Mouse (Mus musculus): ENCODE data around the gene Ccnt1. TPM values are rescaled to one million over a fixed set of nuclear protein-coding genes. Genes with fewer than 3 reads are reported as not detected.
"Not testable (repeated sequence)": the region's sequence is repeated elsewhere in the genome, so short reads cannot be mapped to it uniquely, and the experiment has no call there.

Gene Ccnt1
- polyA plus RNA-seq, 1 experiment = 9.4 TPM

DNA sequence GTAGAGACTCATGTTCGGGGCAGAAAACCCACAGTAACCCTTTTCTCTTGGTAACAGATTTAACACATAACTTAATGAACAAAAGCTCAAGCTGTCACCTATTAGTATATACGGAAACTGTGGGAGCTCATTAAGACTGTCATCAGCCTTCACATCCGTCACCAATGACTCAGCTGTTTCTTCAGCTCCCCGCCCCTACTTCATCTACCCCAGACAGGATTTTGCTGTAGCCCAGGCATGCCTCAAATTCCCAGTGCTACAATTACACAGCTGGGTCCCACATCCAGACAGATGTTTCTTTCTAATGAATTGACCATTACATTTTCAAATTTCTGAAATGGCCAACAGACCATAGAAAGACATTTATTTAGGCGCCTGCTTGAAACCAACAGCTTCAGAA, 44.7 kb downstream of the Ccnt1 start:
- Histone ChIP-seq H3K27me3 (ENCODE audit: control insufficient read depth, insufficient read depth, low read length) (no peaks in the 10 kb centered on the region), H3K27ac (ENCODE audit: insufficient read depth, low read length) (no peak overlapping the region), H3K4me1 (ENCODE audit: control insufficient read depth, insufficient read depth, insufficient read length) (no peaks in the 10 kb centered on the region), H3K4me3 (ENCODE audit: extremely low read depth, insufficient read depth, insufficient read length) (no peak overlapping the region), H3K36me3 (ENCODE audit: control insufficient read depth, insufficient read depth, low read length) (peaks cover 60% of the 10 kb centered on the region)
- WGBS = 80% methylated on average over 5 of the region's 5 CpGs
- TF ChIP-seq POLR2A (IDR thresholded peaks at IDR 0.05; ENCODE audit: low read depth, low read length) (no peak), CTCF (IDR thresholded peaks at IDR 0.05; ENCODE audit: extremely low read depth, insufficient read depth, insufficient read length, insufficient replicate concordance) (no peak)
- no peak for DNase-seq (ENCODE audit: low read depth in 1 of 2, low spot score in 2 of 2)

DNA sequence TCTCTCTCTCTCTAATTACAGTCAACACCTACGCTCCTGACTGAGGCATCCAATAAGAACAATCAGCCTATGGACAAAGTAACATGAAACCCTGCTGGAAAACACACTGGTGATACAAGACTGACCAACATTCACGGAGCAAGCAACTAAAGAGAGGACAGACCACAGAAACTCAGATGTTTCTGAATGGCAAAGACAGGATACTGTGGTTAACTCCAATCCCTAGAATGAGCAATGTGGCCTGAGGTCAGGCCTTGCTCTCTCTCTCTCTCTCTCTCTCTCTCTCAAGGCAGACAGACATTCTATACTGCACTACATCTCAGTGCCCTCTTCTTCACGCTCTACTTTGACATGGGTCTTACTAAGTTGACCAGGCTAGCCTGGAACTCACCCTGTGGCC, 49.5 kb downstream of the Ccnt1 start:
- no peaks in the 10 kb centered on the region for H3K4me1 ChIP-seq (ENCODE audit: control insufficient read depth, insufficient read depth, insufficient read length)
- H3K27me3 ChIP-seq (ENCODE audit: control insufficient read depth, insufficient read depth, low read length) = no peaks in the 10 kb centered on the region
- WGBS = 69% methylated on average over 3 of the region's 3 CpGs
- no peak for TF ChIP-seq POLR2A (IDR thresholded peaks at IDR 0.05; ENCODE audit: low read depth, low read length)
- no peak for TF ChIP-seq CTCF (IDR thresholded peaks at IDR 0.05; ENCODE audit: extremely low read depth, insufficient read depth, insufficient read length, insufficient replicate concordance)
- peaks cover 44% of the 10 kb centered on the region for H3K36me3 ChIP-seq (ENCODE audit: control insufficient read depth, insufficient read depth, low read length)
- H3K27ac ChIP-seq (ENCODE audit: insufficient read depth, low read length) = no peak overlapping the region
- DNase-seq (ENCODE audit: low read depth in 1 of 2, low spot score in 2 of 2) = no peak
- no peak overlapping the region for H3K4me3 ChIP-seq (ENCODE audit: extremely low read depth, insufficient read depth, insufficient read length)

DNA sequence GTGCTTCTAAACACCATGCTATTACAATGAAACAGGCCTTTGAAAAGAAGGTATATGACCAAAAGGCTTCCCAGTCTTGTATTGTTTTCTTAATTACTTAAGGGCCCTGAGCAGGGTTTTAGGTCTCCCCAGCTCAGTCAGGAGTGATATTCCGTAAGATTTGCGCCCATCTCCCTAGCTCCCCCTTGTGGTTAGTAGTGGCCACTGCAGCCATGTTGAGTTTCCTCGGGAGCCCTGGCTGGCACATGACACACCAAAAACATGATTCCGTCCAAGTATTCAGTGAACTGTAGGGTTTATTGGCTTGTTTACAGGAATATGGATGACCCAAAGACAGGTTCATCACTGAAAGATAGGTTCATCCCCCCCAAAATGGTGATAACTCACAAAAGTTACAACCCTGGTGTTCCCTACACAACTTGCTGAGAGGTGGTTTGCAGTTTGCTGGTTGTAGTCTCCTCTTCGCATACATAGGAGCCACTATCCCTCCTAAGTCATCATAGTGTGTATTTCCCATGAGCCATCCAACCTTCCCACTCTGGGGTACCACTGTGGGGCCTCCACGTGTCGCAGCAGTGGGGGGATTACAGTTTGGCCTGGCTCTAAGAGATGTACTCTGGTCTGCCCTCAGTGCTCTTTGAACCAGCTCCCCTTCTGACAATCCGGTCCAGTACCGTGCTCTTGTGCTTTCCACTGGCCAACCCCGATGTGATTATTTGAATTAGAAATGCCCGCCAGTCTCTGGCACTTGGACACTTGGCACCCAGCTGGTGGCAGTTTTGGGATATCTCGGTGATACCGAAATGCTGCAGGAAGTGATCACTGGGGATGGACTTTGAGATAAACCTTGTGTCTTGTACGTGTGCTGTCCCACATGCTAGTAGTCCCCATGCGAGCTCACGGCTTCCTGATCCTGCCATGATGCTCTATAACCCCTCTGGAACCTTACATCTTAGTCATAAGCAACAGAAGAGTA, 53.1 kb downstream of the Ccnt1 start:
- H3K4me1 ChIP-seq (ENCODE audit: control insufficient read depth, insufficient read depth, insufficient read length) = peaks cover 15% of the 10 kb centered on the region; the same call in 1 of the 2 replicates
- TF ChIP-seq POLR2A (IDR thresholded peaks at IDR 0.05; ENCODE audit: low read depth, low read length) (no peak), CTCF (IDR thresholded peaks at IDR 0.05; ENCODE audit: extremely low read depth, insufficient read depth, insufficient read length, insufficient replicate concordance) (peak; percentile 74; the same call in 1 of the 2 replicates)
- H3K4me3 ChIP-seq (ENCODE audit: extremely low read depth, insufficient read depth, insufficient read length) = no peak overlapping the region
- DNase-seq (ENCODE audit: low read depth in 1 of 2, low spot score in 2 of 2) = peak in 1 of 2 experiments; percentile 62
- no peak overlapping the region for H3K27ac ChIP-seq (ENCODE audit: insufficient read depth, low read length)
- WGBS = 62% methylated on average over 16 of the region's 16 CpGs
- H3K27me3 ChIP-seq (ENCODE audit: control insufficient read depth, insufficient read depth, low read length) = no peaks in the 10 kb centered on the region
- H3K36me3 ChIP-seq (ENCODE audit: control insufficient read depth, insufficient read depth, low read length) = peaks cover 25% of the 10 kb centered on the region

DNA sequence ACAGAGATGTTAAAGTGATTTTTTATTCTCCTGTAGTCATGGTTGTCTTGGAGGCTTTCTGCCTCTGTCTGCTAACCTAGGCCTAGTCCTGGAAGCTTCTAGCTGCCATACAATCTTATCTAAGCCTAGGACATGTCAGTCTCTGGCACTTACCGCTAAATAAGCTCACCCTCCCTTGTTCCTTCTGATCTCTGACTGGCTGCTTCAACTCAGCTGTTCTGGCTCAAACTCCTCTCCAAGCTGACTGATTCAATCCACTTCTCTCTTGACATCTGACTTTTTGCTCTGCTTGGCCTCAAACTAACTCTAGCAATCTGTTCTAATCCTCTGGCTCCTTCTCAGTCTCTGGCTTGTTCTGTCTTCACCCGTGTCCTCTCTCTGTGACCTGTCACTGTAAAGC, 55.9 kb downstream of the Ccnt1 start:
- 82% methylated on average over 2 of the region's 2 CpGs for WGBS

DNA sequence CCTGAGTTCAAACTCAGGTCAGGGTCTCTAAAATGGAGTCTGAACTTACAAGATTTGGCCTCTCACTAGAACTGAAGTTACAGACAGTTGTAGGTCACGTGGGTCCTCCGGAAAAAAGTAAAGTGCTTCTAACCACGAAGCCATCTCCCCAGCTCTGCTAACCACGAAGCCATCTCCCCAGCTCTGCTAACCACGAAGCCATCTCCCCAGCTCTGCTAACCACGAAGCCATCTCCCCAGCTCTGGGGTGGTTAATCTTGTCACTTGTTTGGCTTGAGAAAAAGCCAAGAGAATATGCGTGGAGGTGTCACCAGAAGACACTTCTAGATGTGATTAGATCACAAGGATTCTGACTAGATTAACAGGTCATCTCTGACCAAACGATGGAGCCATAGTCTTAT, 56.6 kb downstream of the Ccnt1 start:
- Histone ChIP-seq H3K27ac (ENCODE audit: insufficient read depth, low read length) (peak overlapping the region; percentile 82), H3K27me3 (ENCODE audit: control insufficient read depth, insufficient read depth, low read length) (no peaks in the 10 kb centered on the region), H3K36me3 (ENCODE audit: control insufficient read depth, insufficient read depth, low read length) (peaks cover 5% of the 10 kb centered on the region), H3K4me3 (ENCODE audit: extremely low read depth, insufficient read depth, insufficient read length) (no peak overlapping the region), H3K4me1 (ENCODE audit: control insufficient read depth, insufficient read depth, insufficient read length) (peaks cover 24% of the 10 kb centered on the region; the same call in 1 of the 2 replicates)
- peak in 1 of 2 experiments; percentile 47 for DNase-seq (ENCODE audit: low read depth in 1 of 2, low spot score in 2 of 2)
- TF ChIP-seq CTCF (IDR thresholded peaks at IDR 0.05; ENCODE audit: extremely low read depth, insufficient read depth, insufficient read length, insufficient replicate concordance) = no peak
- no peak for TF ChIP-seq POLR2A (IDR thresholded peaks at IDR 0.05; ENCODE audit: low read depth, low read length)
- 9% methylated on average over 8 of the region's 8 CpGs for whole genome bisulfite sequencing

More for the DNA sequence above, 55.9 kb downstream of the Ccnt1 start:
- Histone ChIP-seq H3K36me3 (ENCODE audit: control insufficient read depth, insufficient read depth, low read length) (peaks cover 10% of the 10 kb centered on the region), H3K4me1 (ENCODE audit: control insufficient read depth, insufficient read depth, insufficient read length) (peaks cover 24% of the 10 kb centered on the region; the same call in 1 of the 2 replicates)
- not testable (repeated sequence) for DNase-seq (ENCODE audit: low read depth in 1 of 2, low spot score in 2 of 2); H3K4me3 ChIP-seq (ENCODE audit: extremely low read depth, insufficient read depth, insufficient read length); H3K27ac ChIP-seq (ENCODE audit: insufficient read depth, low read length); H3K27me3 ChIP-seq (ENCODE audit: control insufficient read depth, insufficient read depth, low read length)

DNA sequence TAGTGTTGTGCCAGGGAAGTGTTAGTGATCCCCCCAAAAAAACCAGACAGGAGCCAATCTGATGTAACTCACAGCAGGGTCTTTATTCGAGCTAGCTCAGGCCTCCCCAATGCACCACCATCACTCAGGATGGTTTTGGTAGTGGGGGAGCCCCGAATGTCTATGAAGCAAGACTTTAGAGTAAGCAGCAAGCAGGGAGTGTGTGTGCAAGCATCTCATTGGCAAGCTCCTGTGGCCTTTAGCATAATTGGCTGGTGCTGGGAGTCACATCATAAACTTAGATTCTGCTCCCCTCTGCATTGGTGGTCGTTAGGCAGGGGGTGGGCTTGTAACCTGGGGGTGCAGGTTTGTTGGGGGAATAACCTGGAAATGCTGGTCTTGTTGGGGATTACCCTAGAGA, 57.0 kb downstream of the Ccnt1 start:
- not testable (repeated sequence) for H3K4me3 ChIP-seq (ENCODE audit: extremely low read depth, insufficient read depth, insufficient read length); DNase-seq (ENCODE audit: low read depth in 1 of 2, low spot score in 2 of 2); H3K36me3 ChIP-seq (ENCODE audit: control insufficient read depth, insufficient read depth, low read length); H3K27me3 ChIP-seq (ENCODE audit: control insufficient read depth, insufficient read depth, low read length)
- 15% methylated on average over 3 of the region's 3 CpGs for WGBS
- peaks cover 24% of the 10 kb centered on the region; the same call in 1 of the 2 replicates for H3K4me1 ChIP-seq (ENCODE audit: control insufficient read depth, insufficient read depth, insufficient read length)
- peak overlapping the region; percentile 82 for H3K27ac ChIP-seq (ENCODE audit: insufficient read depth, low read length)

DNA sequence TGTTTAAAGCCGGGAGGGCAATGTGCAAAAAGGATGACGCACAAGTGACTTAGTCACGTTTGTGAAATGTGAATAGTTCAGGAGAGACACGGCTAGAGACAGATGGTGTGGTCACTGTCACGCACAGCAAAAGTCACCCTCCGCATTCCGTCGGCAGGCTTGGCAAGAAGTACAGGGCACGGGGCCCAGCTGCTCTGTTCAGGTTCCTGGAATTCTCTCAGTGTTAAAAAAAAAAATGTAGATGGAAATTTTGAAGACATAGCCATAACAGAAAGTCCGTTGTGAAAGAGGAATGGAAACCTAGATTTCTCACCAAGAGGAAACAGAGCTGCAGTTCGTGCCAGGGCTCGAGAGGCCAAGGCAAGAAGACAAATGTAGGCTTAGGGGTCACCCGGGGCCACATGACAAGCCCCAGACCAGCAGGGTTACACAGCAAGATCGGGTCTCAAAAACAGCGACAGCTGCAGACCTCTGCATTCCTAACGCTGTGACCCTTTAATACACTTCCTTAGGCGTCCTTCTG, 57.9 kb downstream of the Ccnt1 start:
- WGBS = 14% methylated on average over 17 of the region's 17 CpGs
- no peak for TF ChIP-seq CTCF (IDR thresholded peaks at IDR 0.05; ENCODE audit: extremely low read depth, insufficient read depth, insufficient read length, insufficient replicate concordance)
- Histone ChIP-seq H3K36me3 (ENCODE audit: control insufficient read depth, insufficient read depth, low read length) (no peaks in the 10 kb centered on the region), H3K4me1 (ENCODE audit: control insufficient read depth, insufficient read depth, insufficient read length) (peaks cover 24% of the 10 kb centered on the region; the same call in 1 of the 2 replicates), H3K27me3 (ENCODE audit: control insufficient read depth, insufficient read depth, low read length) (no peaks in the 10 kb centered on the region), H3K27ac (ENCODE audit: insufficient read depth, low read length) (peak overlapping the region; percentile 82), H3K4me3 (ENCODE audit: extremely low read depth, insufficient read depth, insufficient read length) (peak overlapping the region; percentile 11; the same call in 1 of the 2 replicates)
- peak; percentile 47 to 50 for DNase-seq (ENCODE audit: low read depth in 1 of 2, low spot score in 2 of 2)
